Mouse (Mus musculus) hindbrain, embryonic 11.5 days (tissue): ENCODE measurements around the gene Hoxb8. TPM values are rescaled to one million over a fixed set of nuclear protein-coding genes. Genes with fewer than 3 reads are reported as not detected.
A peak's percentile ranks its signal among the peaks of the same experiment; 100 is the strongest.

Experiments used
- ATAC-seq: fragments of 200-750 bp; cut with Nextera tagmentation; 2 replicates; pipeline ENCODE4 v1.8.0; 2017; ENCODE audit warnings: mild to moderate bottlenecking, moderate TSS enrichment, moderate library complexity; ENCODE audit not compliant: low FRiP score
- DNase-seq: peaks from one replicate; pipeline ENCODE4 v3.0.0-alpha.2; 2015; ENCODE audit warnings: low spot score
- H3K27ac ChIP-seq: fragments of 300-500 bp; sonication (generic); 2 replicates; pipeline ENCODE4 v1.5.1; 2014; ENCODE audit warnings: mild to moderate bottlenecking, low read depth, low read length
- H3K27me3 ChIP-seq: fragments of 300-500 bp; sonication (generic); 2 replicates; pipeline ENCODE4 v1.6.1; 2014; ENCODE audit warnings: mild to moderate bottlenecking, low read length, moderate library complexity, mixed read lengths; ENCODE audit not compliant: control insufficient read depth, insufficient read depth
- H3K36me3 ChIP-seq: fragments of 300-500 bp; sonication (generic); 2 replicates; pipeline ENCODE4 v1.6.1; 2014; ENCODE audit warnings: mild to moderate bottlenecking, low read length, moderate library complexity, mixed read lengths; ENCODE audit not compliant: control insufficient read depth, insufficient read depth
- H3K4me1 ChIP-seq: fragments of 300-500 bp; sonication (generic); replicated peaks from 2 replicates; pipeline ENCODE4 v1.6.1; 2014; ENCODE audit warnings: low read length, mixed read lengths; ENCODE audit not compliant: control insufficient read depth, insufficient read depth
- H3K4me2 ChIP-seq: fragments of 300-500 bp; sonication (generic); replicated peaks from 2 replicates; pipeline ENCODE4 v1.6.1; 2014; ENCODE audit warnings: mild to moderate bottlenecking, low read depth, low read length
- H3K4me3 ChIP-seq: fragments of 300-500 bp; sonication (generic); 2 replicates; pipeline ENCODE4 v1.5.1; 2014; ENCODE audit warnings: low read depth, low read length
- H3K9ac ChIP-seq: fragments of 300-500 bp; sonication (generic); 2 replicates; pipeline ENCODE4 v1.6.1; 2014; ENCODE audit warnings: low read depth, low read length
- H3K9me3 ChIP-seq: fragments of 300-500 bp; sonication (generic); 2 replicates; pipeline ENCODE4 v1.6.1; 2016; ENCODE audit warnings: low read length; ENCODE audit not compliant: control insufficient read depth
- WGBS: fragments of 180-500 bp; shearing (Covaris S2); extraction: QIAGEN DNeasy Blood & Tissue Kit; methylation state at CpG from one replicate; pipeline ENCODE4 v1.1.7; 2014; 5-methylcytosine and 5-hydroxymethylcytosine counted together
- polyA plus RNA-seq: library from polyadenylated mRNA; unstranded; fragments of >200 nt; fragmentation: Nextera tagmentation; extraction: Ambion mirVana; gene quantifications from 2 replicates; pipeline ENCODE4 v1.2.1, GENCODE M21; 2014

The Hoxb8 gene
- polyA plus RNA-seq, 1 experiment from 2014 or later: 3.1 TPM

DNA sequence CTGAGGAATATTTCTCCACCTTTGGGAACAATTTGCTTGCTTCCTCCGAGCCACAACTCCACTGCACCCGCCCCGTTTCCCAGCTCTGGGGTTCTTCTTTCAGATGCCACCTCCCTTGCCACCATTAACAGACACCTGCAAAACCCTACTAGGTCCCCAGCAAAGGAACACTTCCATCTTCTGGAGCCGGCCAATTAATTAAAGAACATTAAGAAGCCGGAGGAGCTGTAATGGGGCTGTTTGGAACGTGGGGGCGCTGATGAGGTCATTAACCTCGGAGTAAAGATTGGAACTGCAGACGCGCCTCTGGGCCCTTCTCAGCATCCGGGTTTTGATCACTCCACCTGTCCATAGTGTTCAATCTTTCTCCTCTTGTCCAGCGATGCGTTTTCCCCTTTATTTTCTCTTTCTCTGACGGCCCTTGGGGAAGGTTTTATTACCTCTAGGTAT is 25.7 kb upstream of the Hoxb8 start:
- ATAC-seq (no peak), DNase-seq (no peak)
- H3K27me3 ChIP-seq: peaks cover 99% of the 10 kb centered on the region
- no peak overlapping the region for H3K27ac ChIP-seq
- no peak overlapping the region for H3K4me2 ChIP-seq
- 2% methylated on average over 14 of the region's 14 CpGs for WGBS
- H3K9ac ChIP-seq: no peak overlapping the region
- no peaks in the 10 kb centered on the region for H3K4me1 ChIP-seq
- no peaks in the 10 kb centered on the region for H3K9me3 ChIP-seq
- no peak overlapping the region for H3K4me3 ChIP-seq
- no peaks in the 10 kb centered on the region for H3K36me3 ChIP-seq

DNA sequence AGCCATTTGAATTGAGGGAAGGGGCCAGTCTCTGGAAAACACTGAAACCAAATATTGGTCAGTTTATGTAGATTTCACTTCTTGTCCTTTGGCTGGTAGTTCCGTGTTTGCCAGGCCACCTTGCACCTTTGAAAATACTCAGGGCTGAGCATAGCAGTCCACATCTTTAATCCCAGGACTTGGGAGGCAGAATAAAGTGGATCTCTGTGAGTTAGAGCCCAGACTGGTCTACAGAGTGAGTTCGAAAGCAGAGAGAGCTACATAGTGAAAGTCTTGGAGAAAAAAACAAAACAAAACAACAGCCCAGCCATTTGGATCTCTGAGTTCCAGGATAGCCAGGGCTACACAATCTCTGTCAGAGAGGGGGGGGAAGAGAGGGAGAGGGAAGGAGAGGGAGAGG is 24.6 kb upstream of the Hoxb8 start:
- no peak overlapping the region for H3K4me2 ChIP-seq

DNA sequence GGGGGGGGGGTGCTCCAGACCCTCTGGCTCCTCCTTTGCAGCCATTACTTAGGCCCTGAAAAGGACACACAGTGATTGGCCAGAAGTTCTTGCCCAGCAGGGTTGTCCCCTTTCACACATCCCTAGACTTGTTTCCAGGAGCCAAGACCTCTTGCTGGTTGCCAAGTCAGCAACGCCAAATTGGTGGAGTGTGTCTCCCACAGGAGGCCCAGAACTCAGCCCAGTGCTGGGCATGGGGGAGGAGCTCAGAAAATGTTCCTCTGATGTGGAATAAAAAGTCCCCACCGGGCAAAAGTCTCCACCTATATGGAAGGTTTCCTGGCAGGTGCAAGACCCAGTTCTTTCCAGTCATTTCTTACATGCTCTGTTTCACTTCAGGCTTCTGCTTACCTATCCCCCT is 22.7 kb upstream of the Hoxb8 start:
- DNase-seq (no peak), ATAC-seq (no peak)
- Histone ChIP-seq H3K27ac (no peak overlapping the region), H3K9me3 (no peaks in the 10 kb centered on the region), H3K4me1 (no peaks in the 10 kb centered on the region), H3K4me2 (no peak overlapping the region), H3K36me3 (no peaks in the 10 kb centered on the region), H3K27me3 (peaks cover 100% of the 10 kb centered on the region), H3K9ac (no peak overlapping the region), H3K4me3 (no peak overlapping the region)
- 0% methylated on average over 2 of the region's 2 CpGs for whole genome bisulfite sequencing

More for the DNA sequence above, 24.6 kb upstream of the Hoxb8 start:
- H3K4me1 ChIP-seq: no peaks in the 10 kb centered on the region
- no peak overlapping the region for H3K9ac ChIP-seq
- no peaks in the 10 kb centered on the region for H3K9me3 ChIP-seq
- no peaks in the 10 kb centered on the region for H3K36me3 ChIP-seq
- ATAC-seq (no peak), DNase-seq (peak; percentile 19)
- peaks cover 100% of the 10 kb centered on the region for H3K27me3 ChIP-seq
- 25% methylated on average over 2 of the region's 2 CpGs for WGBS
- H3K27ac ChIP-seq: no peak overlapping the region
- no peak overlapping the region for H3K4me3 ChIP-seq

DNA sequence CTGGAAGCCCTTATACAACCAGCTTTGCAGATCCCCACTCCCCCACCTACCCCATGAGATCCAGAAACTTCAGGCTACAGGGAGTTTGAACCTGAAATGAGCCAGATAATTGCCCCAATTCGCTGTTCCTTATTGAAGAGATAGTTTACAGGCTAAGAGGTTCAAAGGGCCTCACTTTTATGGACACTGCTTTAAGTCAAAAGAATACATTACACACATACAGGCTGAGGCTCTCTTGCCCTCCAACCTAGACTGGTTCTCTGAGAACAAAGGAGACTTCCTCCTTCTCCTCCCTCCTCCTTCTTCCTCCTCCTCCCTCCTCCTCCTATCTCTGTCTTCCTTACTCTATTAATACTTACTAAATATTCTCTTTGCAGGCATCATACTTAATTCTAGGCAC is 22.2 kb upstream of the Hoxb8 start:
- Histone ChIP-seq H3K9me3 (no peaks in the 10 kb centered on the region), H3K27me3 (peaks cover 100% of the 10 kb centered on the region), H3K4me2 (no peak overlapping the region), H3K4me1 (no peaks in the 10 kb centered on the region), H3K27ac (no peak overlapping the region), H3K36me3 (no peaks in the 10 kb centered on the region), H3K4me3 (no peak overlapping the region), H3K9ac (no peak overlapping the region)
- 0% methylated on average over 1 of the region's 1 CpGs for WGBS
- no peak for ATAC-seq
- peak; percentile 8 for DNase-seq

DNA sequence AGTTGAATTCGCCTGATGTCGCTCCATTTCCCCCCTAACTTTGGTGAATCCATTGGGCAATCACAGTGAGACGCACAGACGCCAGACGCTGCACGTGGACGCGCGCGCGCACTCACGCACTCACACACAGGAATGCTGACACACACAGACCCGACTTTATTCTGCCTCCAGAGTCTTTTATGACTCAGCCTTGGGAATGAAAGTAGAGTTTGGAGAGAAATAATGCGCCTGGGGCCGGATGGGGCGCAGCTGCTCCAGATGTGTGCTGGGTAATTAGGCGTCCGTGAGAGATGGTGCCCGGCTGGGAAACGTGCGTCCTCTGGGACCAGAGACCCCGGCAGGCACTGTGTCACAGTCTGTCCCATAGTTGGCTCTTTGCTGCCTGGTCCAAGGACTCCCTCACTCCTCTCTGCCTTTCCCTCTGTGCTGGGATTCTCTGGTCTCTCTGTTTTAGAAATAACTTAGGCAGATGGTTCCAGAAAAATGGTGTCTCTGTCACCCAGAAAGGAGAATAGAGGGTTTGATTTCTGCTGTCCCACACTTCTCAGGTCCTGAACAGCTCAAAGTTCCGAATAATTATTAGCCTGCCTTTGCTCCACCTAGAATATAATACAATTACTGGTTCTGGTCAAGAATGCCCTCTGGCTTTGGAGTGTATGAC is 21.3 kb upstream of the Hoxb8 start:
- no peak overlapping the region for H3K9ac ChIP-seq
- DNase-seq (peak; percentile 36), ATAC-seq (no peak)
- H3K27ac ChIP-seq: no peak overlapping the region
- peaks cover 100% of the 10 kb centered on the region for H3K27me3 ChIP-seq
- WGBS: 2% methylated on average over 23 of the region's 23 CpGs
- H3K9me3 ChIP-seq: no peaks in the 10 kb centered on the region
- H3K36me3 ChIP-seq: no peaks in the 10 kb centered on the region
- H3K4me1 ChIP-seq: no peaks in the 10 kb centered on the region
- no peak overlapping the region for H3K4me2 ChIP-seq
- H3K4me3 ChIP-seq: no peak overlapping the region

DNA sequence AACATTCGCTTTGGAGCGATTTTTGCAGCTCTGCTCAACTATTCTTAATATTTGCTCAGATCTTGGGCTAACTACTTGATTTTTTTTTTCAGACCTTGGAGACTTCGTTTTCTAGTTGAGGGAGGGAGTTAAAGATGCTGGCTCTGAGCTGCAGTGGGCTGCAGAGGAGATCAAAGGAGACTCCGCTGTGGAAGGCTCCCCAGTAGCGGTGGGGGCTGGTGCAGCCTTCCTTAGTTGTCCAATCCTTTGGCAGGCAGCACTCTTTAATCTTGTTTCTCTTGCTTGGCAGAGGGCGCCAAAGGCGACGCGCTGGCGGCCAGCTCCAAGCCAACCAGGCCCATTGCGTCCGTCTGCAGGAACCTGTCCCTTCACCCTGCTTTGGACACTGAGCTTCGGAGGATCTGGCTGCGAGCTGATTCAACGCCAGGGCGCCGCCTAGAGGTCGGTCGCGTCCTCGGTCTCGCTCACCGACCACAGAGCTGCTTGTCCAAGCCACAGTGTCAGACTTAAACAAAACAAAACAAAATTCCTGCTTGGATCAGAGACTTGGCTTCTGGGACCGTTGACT is 20.3 kb upstream of the Hoxb8 start:
- no peak overlapping the region for H3K4me3 ChIP-seq
- H3K4me2 ChIP-seq: no peak overlapping the region
- WGBS: 1% methylated on average over 24 of the region's 24 CpGs
- no peaks in the 10 kb centered on the region for H3K9me3 ChIP-seq
- H3K27ac ChIP-seq: no peak overlapping the region
- ATAC-seq: no peak
- H3K36me3 ChIP-seq: no peaks in the 10 kb centered on the region
- no peak overlapping the region for H3K9ac ChIP-seq
- peak; percentile 89 for DNase-seq
- H3K4me1 ChIP-seq: no peaks in the 10 kb centered on the region
- H3K27me3 ChIP-seq: peaks cover 100% of the 10 kb centered on the region

DNA sequence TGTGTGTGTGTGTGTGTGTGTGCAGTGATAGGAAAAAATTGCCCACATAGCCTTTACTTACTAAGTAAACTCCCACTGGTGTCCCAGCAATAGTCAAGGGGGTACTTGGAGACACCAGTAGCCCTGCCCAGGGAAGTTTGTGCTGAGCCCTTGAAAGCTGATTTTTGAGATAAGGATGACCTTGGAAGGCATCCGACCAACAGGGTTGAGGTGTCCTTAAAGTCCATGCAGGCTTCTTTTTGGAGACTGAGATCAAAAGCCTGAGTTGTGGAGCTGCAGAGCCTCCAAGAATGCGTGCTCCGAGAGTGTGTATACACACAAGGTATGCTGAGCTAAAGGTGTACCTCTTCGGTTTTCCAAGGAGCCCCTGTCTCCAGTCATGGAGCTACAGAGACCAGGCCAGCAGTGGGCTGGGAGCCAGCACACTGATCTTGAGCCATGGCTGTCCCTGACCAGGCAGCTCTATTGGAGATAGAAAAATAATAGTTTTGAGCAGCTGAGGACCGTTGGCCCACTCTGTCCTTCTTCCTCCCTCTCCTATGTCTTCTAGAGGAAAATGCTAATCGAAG is 19.4 kb upstream of the Hoxb8 start:
- no peaks in the 10 kb centered on the region for H3K36me3 ChIP-seq
- no peaks in the 10 kb centered on the region for H3K4me1 ChIP-seq
- DNase-seq (peak; percentile 32), ATAC-seq (no peak)
- H3K9ac ChIP-seq: no peak overlapping the region
- H3K4me2 ChIP-seq: no peak overlapping the region
- H3K9me3 ChIP-seq: no peaks in the 10 kb centered on the region
- WGBS: 9% methylated on average over 6 of the region's 6 CpGs
- H3K27me3 ChIP-seq: peaks cover 100% of the 10 kb centered on the region
- H3K27ac ChIP-seq: no peak overlapping the region
- H3K4me3 ChIP-seq: no peak overlapping the region

DNA sequence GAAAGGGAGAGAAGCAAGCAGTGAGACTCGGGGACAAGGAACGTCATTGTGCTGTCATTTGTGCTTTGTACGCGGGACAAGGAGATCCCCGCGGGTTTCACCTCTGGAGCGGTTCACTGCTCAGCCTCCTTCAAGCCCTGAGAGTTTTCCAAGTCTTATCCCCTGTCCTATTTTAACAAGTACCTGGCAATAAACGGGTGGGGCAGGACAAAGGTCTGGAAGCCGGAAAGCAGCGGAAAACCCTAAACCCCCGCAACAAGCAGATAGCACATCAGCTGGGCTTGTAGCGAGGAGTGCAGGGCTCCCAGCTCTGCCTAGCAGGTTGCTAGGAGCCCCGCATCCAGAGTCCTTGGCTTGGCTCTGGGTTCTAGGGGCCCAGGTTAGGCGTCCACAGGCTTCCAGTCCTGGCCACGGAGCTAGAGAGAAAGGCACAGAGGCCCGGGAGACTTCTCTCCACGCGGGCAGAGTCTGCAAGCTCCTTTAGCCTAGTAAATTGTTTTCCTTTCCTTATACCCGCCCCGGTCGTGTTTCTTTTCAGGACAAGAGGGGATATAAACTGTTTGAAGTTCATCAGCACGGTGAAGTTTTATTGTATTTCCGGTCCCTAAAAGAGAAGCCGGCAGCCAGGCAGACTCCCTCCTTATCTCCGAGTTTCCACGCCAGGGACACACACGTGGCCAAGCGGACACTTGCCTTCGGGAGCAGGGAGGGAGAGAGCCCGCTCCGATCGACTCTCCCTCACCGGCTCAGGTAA is 17.9 kb upstream of the Hoxb8 start:
- Histone ChIP-seq H3K4me3 (no peak overlapping the region; the same call in 1 of the 2 replicates), H3K4me1 (no peaks in the 10 kb centered on the region), H3K36me3 (no peaks in the 10 kb centered on the region), H3K9me3 (no peaks in the 10 kb centered on the region), H3K9ac (no peak overlapping the region), H3K4me2 (no peak overlapping the region), H3K27me3 (peaks cover 98% of the 10 kb centered on the region), H3K27ac (no peak overlapping the region)
- DNase-seq (peak; percentile 60), ATAC-seq (no peak)
- WGBS: under 1% methylated on average over 33 of the region's 33 CpGs
